Mouse (Mus musculus) thymus, adult 18-20 months (tissue): ENCODE data around the gene Cd300lg.

Experiments
- DNase-seq, 2 experiments: peaks; one replicate each; pipeline ENCODE4 v3.0.0; 2022; ENCODE audit warnings: mixed read lengths in 2 of 2

Gene Cd300lg

DNA sequence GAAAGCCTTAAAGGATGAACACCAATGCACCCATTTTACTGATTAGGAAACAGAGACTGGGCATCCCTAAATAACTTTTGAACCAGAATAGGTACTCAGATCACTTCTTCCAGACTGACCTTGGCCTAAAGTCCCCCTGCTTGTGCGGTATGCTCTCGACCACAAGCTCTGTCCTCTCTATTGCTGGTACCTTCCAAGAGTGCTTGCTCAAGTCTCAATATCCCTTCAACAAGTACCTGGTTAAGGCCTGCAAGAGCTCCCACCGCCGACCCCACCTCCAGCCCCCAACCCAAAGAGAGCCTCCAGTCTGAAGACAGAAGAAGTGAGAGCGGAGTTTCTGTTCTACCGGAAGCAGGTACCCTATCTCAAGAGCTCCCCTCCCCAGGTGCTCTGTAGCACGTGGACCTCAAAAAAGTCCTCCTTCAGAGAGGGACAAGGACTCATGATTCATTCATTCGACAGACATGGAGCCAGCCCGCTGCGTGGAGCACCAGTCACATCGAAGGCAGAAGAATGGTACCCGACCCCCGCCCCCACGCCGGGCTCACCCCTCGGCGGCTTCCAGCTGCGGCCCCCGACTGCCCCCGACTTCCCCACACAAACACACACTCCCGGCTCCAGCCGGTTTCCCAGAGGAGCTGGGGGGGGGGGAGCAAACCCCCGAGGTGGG lies 15.2 kb upstream of the Cd300lg start:
- DNase-seq = no peak

DNA sequence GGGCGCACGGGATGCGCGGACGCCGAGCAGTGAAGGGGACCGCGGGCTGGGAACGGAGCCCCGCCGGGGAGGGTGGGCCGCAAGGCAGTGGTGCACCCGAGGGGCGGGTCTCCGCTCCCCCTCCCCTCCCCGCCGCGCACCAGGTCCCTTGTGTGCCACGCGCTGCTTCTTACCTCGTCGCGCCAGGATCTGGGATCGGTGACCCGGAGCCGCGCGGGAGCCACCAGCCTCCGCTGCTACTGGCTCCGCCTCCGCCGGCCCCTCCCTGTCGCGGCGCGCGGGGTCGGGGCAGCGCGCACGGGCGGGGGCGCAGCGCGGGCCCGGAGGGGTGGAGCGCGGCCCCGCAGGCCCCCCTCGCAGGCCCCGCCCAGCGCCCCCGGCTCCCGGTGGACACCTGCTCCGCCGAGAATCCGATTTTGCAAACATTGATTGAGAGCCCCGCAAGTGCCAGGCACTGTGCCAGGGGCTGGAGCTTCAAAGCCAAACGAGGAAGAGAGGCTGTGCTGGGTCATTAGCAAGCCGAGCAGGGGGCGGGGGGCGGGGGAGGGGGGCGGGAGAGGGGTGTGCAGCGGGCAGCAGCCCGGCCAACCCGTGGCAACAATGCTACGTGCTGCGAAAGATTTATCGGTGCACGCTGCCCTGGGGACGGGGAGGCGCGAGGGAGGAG lies 14.5 kb upstream of the Cd300lg start:
- peak in 1 of 2 experiments; percentile 10 for DNase-seq

DNA sequence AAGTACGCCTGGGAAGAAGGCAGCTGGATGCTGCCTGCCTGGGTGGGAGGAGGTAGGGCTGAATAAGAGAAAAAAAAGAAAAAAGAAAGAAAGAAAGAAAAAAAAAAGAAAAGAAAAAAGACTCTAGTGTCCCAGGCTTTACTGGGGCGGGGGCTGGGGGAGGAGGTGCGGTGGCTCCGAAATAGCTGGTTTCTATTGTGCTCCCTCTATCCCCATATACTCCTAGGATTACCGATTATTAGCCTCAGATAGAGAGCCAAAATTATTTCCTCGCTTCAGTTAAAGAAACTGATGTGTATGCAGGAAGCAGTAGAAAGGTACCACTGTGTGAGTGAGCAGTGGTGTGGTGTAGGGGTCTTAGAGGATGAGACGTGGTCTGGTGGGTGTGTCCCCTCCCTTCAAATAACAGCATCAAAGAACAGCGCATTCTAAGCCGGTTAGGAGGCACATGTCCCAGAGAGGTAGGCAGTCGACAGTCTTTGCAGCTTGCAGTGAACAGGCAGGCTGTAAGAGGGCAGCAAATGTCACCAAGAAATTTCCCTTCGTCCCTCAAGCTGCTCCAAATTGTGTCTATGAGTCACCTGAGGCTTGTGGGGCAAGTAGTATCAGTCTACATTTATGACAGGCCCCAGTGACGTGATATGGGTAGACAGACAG lies 13.8 kb upstream of the Cd300lg start:
- DNase-seq = no peak

DNA sequence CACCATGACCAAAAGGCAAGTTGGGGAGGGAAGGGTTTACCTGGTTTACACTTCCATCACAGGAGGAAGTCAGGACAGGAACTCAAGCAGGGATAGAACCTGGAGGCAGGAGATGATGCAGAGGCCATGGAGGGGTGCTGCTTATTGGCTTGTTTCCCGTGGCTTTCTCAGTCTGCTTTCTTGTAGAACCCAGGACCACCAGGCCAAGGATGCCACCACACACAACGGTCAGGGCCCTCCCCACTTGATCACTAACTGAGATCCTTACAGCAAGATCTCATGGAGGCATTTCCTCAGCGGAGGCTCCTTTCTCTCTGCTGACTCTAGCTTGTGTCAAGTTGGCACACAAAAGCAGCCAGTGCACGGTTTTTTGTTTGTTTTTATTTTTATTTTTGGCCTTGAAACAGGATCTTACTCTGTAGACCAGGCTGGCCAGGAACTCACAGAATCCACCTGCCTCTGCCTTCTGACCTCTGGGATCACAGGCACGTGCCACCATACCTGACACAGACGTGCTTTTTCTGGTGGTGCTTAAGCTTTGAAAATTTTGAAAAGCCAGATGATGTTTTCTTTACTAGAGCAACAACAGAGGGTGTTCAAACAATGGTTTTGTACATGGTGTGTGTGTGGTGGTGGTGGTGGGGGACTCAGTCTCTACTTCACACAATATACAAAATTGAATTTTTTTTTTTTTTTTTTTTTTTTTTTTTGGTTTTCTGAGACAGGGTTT lies 13.1 kb upstream of the Cd300lg start, which contains the start of gene Mpp3:
Gene Mpp3, minus strand, starts transcription at position 375 of the 730 bp plus-strand sequence.
- DNase-seq = no peak

DNA sequence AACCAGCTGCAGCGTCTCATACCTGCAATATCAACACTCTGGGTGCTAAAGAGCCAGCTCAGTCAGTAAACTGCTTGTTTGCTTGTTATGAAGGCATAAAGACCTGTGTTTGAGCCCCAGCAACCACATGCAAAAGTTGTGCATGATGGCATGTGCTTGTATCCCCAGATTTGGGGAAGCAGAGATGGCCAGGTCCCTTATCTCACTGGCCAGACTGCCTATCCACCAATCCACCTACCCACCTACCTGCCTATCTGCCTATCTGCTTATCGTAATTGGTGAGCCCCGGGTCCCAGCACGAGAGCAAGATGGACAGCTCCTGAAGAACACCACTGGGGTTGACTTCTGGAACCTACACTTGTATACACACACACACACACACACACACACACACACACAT lies 12.0 kb upstream of the Cd300lg start:
- no peak for DNase-seq

DNA sequence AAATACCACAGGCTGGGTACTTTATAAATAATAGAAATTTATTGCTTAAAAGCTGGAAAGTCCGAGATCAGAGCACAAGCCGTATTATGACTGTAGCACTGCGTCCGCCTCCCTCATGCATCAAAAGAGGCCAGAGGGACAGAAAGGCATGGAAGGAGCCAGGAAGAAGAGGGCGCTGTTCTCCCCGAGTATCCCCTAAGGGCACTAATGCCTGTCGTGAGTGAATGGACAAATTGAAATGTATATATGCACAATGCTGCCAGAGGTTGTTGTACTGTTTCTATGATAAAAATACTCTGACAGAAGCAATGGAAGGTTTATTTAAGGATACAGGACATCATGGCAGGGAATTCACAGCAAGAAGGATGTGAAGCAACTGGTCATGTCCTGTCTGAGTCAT lies 11.3 kb upstream of the Cd300lg start:
- no peak for DNase-seq

DNA sequence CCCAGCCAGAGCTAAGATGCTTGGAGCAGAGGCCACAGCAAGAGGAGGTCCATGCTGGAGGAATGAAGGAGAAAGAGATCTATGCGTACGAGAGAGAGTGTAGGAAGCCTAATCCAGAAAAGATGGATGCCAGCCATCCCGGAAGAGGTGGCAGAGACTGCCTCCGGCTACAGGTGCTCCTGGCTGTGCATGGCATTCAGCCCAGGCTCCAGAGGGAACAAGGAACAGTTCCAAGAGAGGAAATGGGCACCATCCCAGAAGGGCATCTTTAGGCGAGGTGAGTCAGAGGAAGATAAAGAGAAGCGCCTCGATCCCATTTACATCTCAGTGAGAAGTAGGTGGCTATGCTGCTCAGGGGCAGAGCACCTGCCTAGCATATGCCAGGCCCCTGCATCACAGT lies 10.2 kb upstream of the Cd300lg start:
- DNase-seq = no peak

DNA sequence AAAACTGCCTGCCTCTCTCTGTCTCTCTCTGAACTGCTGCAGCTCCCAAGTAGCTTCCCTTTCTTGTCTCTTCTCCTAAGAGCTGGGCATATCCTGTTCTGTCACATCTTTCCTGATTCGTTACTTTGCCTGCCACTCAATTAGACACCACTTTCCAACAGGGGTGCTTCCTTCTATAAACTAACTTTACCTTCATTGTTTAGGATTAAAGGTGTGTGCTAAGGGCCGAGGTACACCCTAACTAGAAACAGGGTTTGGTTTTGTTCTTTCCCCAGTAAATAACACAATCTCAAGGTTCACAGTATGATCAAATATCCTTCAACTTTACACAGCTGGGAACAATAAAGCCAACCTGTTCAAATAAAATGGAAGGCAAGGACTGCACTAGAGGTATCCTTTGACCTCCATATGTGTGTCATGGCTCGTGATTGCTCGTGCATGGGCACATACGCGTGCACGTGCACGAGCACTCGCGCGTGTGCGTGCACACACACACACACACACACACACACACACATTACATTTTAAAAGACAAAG lies 8.2 kb upstream of the Cd300lg start:
- DNase-seq = no peak

DNA sequence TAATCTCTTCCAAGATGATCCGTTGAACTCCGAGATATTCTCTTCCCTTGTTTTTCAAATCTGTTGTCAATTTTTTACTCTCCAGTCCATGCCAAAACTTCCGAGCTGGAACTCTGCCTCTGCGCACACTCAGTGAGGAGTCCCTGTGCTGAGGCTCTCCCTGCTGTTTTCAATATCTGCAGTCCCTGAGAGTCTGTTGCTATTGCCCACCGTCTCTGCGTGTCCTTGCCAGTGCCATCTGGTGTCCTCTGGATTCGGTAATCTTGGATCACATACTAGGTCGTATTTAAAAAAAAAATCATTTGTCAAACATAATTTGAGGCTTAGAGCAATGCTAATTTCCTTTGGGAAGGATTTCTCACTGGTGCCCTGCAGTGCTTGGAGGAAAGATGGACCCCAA lies 6.4 kb upstream of the Cd300lg start:
- DNase-seq = no peak

DNA sequence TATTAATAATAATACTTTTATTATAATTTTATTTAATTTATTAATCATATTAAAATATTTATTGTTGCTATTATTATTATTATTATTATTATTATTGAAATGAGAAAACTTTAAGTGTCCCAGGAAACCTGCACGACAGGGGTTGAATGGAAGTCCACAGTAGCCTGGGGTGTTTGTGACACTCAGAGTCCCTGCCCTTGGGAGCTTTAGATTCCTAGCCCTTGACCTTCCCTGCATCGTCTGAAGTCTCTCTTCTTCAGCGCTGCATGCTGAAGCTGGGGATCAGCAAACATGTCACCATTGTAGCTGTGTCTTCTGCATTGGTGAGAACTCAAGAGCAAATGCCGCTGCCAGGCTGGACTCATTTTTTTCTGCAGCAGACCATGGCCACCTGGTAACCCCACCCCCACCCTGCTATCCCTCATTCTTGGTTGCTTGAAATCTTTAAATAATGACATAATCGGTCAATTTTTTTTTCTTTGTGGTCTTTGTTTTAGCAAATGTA lies 5.8 kb upstream of the Cd300lg start:
- DNase-seq = no peak

DNA sequence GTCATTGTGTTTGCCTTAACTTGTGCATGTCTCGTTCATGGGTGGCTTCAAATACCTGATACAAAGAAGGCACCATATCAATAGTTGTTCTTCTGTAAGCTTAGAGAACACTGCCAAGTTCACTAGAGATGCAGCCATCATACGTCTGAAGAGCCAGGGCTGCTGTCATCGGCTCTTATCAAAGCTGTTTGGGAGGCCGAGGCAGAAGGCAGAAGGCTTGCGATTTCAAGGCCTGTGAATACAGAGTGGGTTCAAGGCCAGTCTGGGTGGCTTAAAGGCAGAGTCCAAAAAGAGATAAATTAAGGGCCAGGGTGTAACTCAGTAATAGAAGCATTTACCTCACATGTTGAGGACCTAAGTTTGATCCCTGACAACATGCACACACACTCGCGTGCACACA lies 5.0 kb upstream of the Cd300lg start:
- no peak for DNase-seq

DNA sequence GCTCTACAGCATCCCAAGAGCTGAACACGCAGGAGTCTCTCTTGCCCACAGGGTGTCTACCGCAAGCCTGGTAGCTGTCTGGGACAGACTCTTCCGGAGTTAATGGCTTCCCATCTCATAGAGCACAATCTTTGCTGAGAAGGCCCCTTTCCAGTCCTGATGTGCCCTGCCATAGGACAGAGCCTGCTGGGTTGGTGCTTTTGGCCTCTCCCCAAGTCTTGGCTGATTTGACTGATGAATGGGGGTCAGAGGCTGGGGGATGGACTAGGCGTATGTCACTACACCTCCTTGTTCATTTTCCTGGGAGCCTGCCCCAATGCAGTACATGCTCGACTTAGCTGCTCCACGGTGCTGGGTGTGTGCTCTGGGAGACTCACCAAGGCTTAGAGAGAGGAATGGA lies 3.5 kb upstream of the Cd300lg start:
- no peak for DNase-seq

DNA sequence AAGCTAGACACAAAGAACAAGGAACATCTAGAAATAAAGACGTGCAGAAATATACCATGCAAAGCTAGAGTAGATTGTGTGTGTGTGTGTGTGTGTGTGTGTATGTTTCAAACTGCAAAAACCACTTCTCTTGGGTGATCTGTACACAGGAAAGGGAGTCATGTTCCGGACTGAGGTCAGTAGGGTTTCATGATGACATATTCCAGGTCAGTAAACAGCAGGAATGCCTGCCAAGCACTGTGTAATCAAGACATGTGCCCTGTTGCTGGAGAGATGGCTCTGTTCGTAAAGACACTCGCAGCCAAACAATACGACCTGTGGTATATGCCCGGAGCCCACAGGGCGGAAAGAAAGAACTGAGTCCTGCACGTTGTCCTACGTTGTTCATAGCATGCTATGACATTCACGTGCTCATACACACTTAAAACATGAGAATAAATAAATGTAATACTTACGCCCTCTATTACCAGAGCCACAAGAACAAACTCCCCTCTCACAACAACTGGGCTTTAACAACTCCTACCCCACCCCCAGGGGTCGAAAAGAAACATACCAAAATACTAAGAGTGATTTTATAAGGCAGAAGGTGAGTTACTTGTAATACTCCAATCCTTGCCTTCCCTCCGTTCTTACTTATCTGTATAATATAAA lies 1.7 kb upstream of the Cd300lg start:
- DNase-seq = no peak

DNA sequence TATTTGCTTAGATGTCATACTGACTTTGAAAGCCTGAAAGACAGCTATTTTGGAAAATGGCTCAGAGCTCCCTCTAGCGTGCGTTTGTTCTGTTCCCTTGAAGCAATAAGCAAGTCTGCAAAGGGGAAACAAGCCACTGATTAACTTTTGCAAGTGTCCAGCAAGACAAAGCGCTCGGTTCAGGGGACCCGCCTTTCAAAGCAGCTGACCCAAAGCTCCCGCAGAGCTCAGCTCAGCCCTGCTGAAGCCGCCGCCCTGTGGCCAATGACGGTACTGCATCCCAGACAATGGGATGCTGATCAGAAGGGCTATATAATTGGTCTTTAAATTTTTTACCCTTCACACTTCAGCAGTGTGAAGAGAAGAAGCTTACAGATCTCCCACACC lies 1.2 kb upstream of the Cd300lg start:
- DNase-seq = no peak

DNA sequence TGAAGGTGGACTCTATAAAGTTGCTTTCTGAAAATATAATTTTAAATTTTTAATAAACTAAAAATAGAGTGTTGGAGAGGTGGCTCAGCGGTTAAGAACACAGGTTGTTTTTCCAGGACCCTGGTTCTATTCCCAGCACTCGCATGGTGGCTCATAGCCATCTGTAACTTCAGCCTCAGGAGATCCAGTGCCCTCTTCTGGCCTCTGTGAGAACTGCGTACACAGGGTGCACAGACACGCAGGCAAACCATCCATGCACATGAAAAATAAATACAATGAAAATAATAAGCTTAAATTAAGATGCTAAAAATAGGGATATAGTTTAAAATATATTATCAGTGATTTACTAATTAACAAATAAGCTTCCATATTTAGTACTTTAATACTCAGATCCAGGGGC lies 663 bp upstream of the Cd300lg start:
- no peak for DNase-seq

DNA sequence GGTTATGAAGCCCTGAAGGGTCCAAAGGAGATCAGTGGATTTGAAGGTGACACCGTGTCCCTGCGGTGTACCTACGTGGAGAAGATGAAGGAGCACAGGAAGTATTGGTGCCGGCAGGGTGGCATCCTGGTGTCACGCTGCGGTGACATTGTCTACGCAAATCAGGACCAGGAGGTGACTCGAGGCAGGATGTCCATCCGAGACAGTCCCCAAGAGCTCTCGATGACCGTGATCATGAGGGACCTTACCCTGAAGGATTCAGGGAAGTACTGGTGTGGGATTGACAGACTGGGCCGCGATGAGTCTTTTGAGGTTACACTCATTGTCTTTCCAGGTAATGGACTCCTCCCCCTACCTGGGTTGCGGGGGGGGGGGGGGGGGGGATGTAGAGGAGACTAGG lies 1.7 kb downstream of the Cd300lg start:
- no peak for DNase-seq

DNA sequence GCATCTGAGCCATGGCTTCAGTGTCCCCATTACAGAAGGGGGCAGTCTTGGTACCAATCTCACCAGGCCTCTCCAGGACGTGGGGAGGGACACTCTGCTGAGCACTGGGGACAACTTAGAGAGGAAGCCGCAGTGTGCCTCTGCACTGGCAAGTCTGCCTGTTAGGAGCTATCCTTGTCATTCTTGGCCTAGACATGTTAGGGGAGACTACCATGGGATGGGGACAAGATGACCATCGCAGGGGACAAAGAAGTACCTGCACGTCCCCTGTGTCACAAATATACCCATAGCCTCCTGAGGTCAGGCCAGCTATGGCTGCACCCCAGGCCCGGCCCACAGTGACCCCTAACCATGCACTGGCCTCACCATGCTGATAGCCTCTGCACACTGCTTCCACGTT lies 2.1 kb downstream of the Cd300lg start:
- DNase-seq = no peak

DNA sequence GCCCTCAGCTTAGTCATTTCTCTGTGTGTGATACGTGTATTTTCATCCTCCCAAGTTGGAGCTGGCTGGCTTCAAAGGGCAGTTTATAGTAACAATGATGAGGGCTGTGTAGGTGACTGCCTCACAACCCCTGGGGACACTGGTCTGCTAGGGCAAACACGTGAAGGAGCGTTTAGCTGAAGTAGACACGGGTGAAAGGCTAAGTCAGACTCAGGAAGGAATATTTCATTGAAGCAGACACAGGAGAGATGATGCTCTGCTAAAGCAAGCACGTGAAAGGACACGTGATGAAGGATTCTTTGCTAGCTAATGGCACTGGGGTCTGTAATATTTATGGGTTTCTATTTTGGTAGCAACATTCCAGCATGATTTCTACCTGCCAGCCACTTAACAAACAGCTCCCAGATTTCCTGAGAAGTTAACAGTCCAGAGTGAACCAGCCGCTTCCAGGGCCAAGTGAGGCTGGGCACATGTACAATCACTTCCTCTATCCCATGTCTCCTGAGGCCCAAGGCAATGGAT lies 3.4 kb downstream of the Cd300lg start:
- DNase-seq = no peak

DNA sequence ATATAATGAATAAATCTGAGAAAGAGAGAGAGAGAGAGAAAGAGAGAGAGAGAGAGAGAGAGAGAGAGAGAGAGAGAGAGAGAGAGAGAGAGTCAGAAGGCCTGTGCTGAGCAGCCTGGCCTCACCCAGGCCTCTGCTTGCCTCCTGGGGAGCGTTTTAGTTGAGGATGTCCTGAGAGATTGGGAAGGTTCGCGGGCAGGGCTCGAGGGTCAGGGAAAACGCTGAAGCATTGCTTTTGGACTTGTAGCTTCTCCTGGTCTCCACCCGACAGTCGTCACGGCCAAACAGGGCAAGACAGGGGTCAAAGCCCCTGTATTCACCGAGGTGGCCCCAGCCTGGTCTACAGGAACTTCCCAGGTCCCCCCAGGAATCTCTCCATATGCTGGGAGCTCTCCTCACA lies 5.3 kb downstream of the Cd300lg start:
- DNase-seq = no peak

DNA sequence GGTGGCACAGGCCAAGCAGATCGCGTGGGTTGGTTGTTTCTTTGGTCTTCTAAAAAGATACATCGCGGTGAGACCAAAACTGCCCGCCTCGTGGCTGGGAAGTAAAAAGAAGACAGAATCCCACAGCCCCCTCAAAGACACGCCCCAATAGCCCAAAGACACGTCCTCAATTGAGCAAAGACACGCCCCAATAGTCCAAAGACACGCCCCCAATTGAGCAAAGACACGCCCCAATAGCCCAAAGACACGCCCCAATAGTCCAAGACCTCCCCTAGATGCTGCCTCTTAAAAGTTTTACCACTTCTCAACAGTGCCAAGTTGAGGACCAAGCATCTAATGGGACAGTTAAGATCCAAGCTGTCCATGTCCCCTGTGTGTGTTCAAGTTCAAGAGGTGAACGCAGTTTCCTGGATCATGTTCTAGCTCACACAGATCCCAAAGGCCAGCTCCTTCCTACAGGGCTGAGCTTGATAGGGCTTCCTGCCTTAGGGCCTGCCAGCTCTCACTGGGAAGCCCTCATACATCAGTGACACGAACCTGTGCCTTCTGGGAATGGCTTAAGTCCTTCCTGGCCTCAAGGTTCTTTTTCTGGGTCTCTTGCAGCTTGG lies 8.7 kb downstream of the Cd300lg start:
- DNase-seq = no peak

DNA sequence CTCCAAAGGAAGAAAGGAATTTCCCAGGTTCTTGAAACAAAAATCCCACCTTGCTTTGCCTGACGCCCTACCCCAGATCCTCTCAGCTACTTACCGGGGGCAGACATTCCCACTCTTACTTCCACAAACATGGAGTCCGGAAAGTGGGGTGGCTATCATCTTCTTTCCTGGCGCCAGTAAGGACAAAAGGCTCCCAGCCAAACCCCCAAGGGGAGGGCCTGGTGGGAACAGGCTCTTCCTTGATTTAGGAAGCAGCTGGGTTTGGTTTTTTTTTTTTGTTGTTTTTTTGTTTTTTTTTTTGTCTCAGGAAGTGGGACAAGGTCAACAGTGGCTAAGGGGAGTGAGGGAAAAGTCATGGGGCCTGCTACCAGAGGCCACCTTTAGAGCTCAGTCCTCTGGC lies 10.2 kb downstream of the Cd300lg start:
- DNase-seq = no peak

DNA sequence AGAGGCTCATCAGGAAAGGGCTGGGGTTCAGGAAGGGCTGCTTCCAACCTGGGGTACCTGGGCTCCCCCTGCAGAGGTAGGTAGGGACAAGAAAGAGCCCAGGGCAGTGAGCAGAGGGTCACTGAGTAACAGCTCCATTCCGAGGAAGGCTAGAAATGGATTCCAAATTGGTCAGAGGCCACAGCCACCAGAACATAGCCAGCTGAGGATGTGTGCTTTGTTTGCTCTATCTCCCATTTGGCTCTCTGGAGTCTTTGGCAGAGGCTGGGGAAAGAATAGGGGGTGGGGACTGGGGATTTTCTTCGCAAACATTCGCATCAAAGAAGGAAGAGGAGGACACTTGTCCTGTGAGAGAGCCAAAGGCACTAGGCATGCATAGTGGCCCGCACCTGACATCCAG lies 10.6 kb downstream of the Cd300lg start:
- DNase-seq = no peak
